Mouse (Mus musculus) lung, embryonic 16.5 days (tissue): Measurements from ENCODE around the gene Vdac1. TPM values are rescaled to one million over a fixed set of nuclear protein-coding genes. Genes with fewer than 3 reads are reported as not detected.
"Not testable (repeated sequence)": the region's sequence is repeated elsewhere in the genome, so short reads cannot be mapped to it uniquely, and the experiment has no call there.

Experiments used
- ATAC-seq: fragments of 200-750 bp; cut with Nextera tagmentation; 2 replicates; pipeline ENCODE4 v1.8.0; 2017; ENCODE audit warnings: low read depth, mild to moderate bottlenecking, moderate library complexity
- H3K27ac ChIP-seq: fragments of 300-500 bp; sonication (generic); 2 replicates; pipeline ENCODE4 v1.5.1; 2014; ENCODE audit warnings: mild to moderate bottlenecking, control low read depth, low read length
- H3K27me3 ChIP-seq: fragments of 300-500 bp; sonication (generic); 2 replicates; pipeline ENCODE4 v1.6.1; 2014; ENCODE audit warnings: low read depth, low read length, mixed read lengths; ENCODE audit not compliant: control insufficient read depth, insufficient read depth
- H3K36me3 ChIP-seq: fragments of 300-500 bp; sonication (generic); 2 replicates; pipeline ENCODE4 v1.6.1; 2014; ENCODE audit warnings: low read length; ENCODE audit not compliant: control insufficient read depth, insufficient read depth
- H3K4me1 ChIP-seq: fragments of 300-500 bp; sonication (generic); replicated peaks from 2 replicates; pipeline ENCODE4 v1.6.1; 2014; ENCODE audit warnings: low read length, mixed read lengths; ENCODE audit not compliant: control insufficient read depth, insufficient read depth
- H3K4me2 ChIP-seq: fragments of 300-500 bp; sonication (generic); 2 replicates; pipeline ENCODE4 v1.6.1; 2014; ENCODE audit warnings: low read depth, low read length, control low read depth
- H3K4me3 ChIP-seq: fragments of 300-500 bp; sonication (generic); 2 replicates; pipeline ENCODE4 v1.5.1; 2014; ENCODE audit warnings: mild to moderate bottlenecking, low read length, control low read depth
- H3K9ac ChIP-seq: fragments of 300-500 bp; sonication (generic); 2 replicates; pipeline ENCODE4 v1.6.1; 2014; ENCODE audit warnings: low read length, control low read depth
- H3K9me3 ChIP-seq: fragments of 300-500 bp; sonication (generic); 2 replicates; pipeline ENCODE4 v1.6.1; 2016; ENCODE audit warnings: low read length; ENCODE audit not compliant: control insufficient read depth
- WGBS: fragments of 180-500 bp; shearing (Covaris S2); extraction: QIAGEN DNeasy Blood & Tissue Kit; methylation state at CpG from one replicate; pipeline ENCODE4 v1.1.7; 2014; 5-methylcytosine and 5-hydroxymethylcytosine counted together
- polyA plus RNA-seq: library from polyadenylated mRNA; unstranded; fragments of >200 nt; fragmentation: Nextera tagmentation; extraction: Ambion mirVana; gene quantifications from 2 replicates; pipeline ENCODE4 v1.2.1, GENCODE M21; 2015

Vdac1 gene
- polyA plus RNA-seq, 1 experiment from 2014 or later, result 264 TPM

GRCm38 (mm10) chr11:52379241-52379640 lies 18.6 kb downstream of the Vdac1 start:
- Histone ChIP-seq H3K27me3 (no peaks in the 10 kb centered on the region), H3K4me3 (no peak overlapping the region), H3K9me3 (no peaks in the 10 kb centered on the region), H3K27ac (no peak overlapping the region), H3K36me3 (peaks cover 37% of the 10 kb centered on the region), H3K9ac (no peak overlapping the region), H3K4me2 (no peak overlapping the region), H3K4me1 (no peaks in the 10 kb centered on the region)
- ATAC-seq, result no peak
- 87% methylated on average over 3 of the region's 3 CpGs for WGBS

GRCm38 (mm10) chr11:52383741-52384140 lies 23.1 kb downstream of the Vdac1 start:
- Histone ChIP-seq H3K27ac (no peak overlapping the region), H3K4me2 (no peak overlapping the region), H3K9ac (no peak overlapping the region), H3K36me3 (peaks cover 51% of the 10 kb centered on the region), H3K4me1 (no peaks in the 10 kb centered on the region), H3K9me3 (no peaks in the 10 kb centered on the region), H3K27me3 (no peaks in the 10 kb centered on the region), H3K4me3 (no peak overlapping the region)
- 93% methylated on average over 14 of the region's 14 CpGs for WGBS
- ATAC-seq, result no peak

- Histone ChIP-seq H3K4me2 (no peak overlapping the region), H3K27ac (no peak overlapping the region)
- 50% methylated on average over 3 of the region's 3 CpGs for WGBS
These were observed 24.0 kb downstream of the Vdac1 start for GRCm38 (mm10) chr11:52384667-52385066.

GRCm38 (mm10) chr11:52386892-52387291 lies 26.2 kb downstream of the Vdac1 start:
- H3K27ac ChIP-seq, result no peak overlapping the region
- H3K27me3 ChIP-seq, result no peaks in the 10 kb centered on the region
- no peak overlapping the region for H3K4me2 ChIP-seq
- ATAC-seq, result no peak
- no peaks in the 10 kb centered on the region for H3K9me3 ChIP-seq
- peaks cover 50% of the 10 kb centered on the region for H3K36me3 ChIP-seq
- no peak overlapping the region for H3K4me3 ChIP-seq
- WGBS, result 78% methylated on average over 3 of the region's 3 CpGs
- H3K9ac ChIP-seq, result no peak overlapping the region
- no peaks in the 10 kb centered on the region for H3K4me1 ChIP-seq

More at GRCm38 (mm10) chr11:52384667-52385066, 24.0 kb downstream of the Vdac1 start:
- H3K4me3 ChIP-seq, result no peak overlapping the region
- no peak for ATAC-seq
- H3K27me3 ChIP-seq, result no peaks in the 10 kb centered on the region
- H3K9me3 ChIP-seq, result no peaks in the 10 kb centered on the region
- H3K9ac ChIP-seq, result no peak overlapping the region
- peaks cover 47% of the 10 kb centered on the region for H3K36me3 ChIP-seq
- H3K4me1 ChIP-seq, result no peaks in the 10 kb centered on the region

GRCm38 (mm10) chr11:52388150-52388549 lies 27.5 kb downstream of the Vdac1 start:
- Histone ChIP-seq H3K4me1 (no peaks in the 10 kb centered on the region), H3K9ac (no peak overlapping the region), H3K9me3 (no peaks in the 10 kb centered on the region), H3K27ac (no peak overlapping the region), H3K27me3 (no peaks in the 10 kb centered on the region), H3K4me3 (no peak overlapping the region), H3K36me3 (peaks cover 52% of the 10 kb centered on the region), H3K4me2 (no peak overlapping the region)
- no peak for ATAC-seq
- WGBS, result 84% methylated on average over 12 of the region's 12 CpGs

- peaks cover 44% of the 10 kb centered on the region for H3K36me3 ChIP-seq
- H3K27me3 ChIP-seq, H3K9me3 ChIP-seq, H3K4me2 ChIP-seq, H3K27ac ChIP-seq, H3K4me1 ChIP-seq, H3K9ac ChIP-seq, H3K4me3 ChIP-seq, ATAC-seq: not testable (repeated sequence)
- whole genome bisulfite sequencing, result 95% methylated on average over 5 of the region's 5 CpGs
These were observed 28.3 kb downstream of the Vdac1 start for GRCm38 (mm10) chr11:52388979-52389378.

- Histone ChIP-seq H3K4me2 (no peak overlapping the region), H3K27ac (no peak overlapping the region), H3K4me3 (no peak overlapping the region), H3K9me3 (no peaks in the 10 kb centered on the region), H3K4me1 (no peaks in the 10 kb centered on the region), H3K9ac (no peak overlapping the region), H3K36me3 (peaks cover 36% of the 10 kb centered on the region), H3K27me3 (no peaks in the 10 kb centered on the region)
- 91% methylated on average over 7 of the region's 7 CpGs for WGBS
- no peak for ATAC-seq
These were observed 29.3 kb downstream of the Vdac1 start for GRCm38 (mm10) chr11:52389933-52390332.

GRCm38 (mm10) chr11:52394494-52394893 lies 33.8 kb downstream of the Vdac1 start:
- Histone ChIP-seq H3K4me3 (no peak overlapping the region), H3K9ac (no peak overlapping the region), H3K27ac (no peak overlapping the region), H3K4me2 (no peak overlapping the region), H3K27me3 (no peaks in the 10 kb centered on the region), H3K4me1 (peaks cover 2% of the 10 kb centered on the region; the same call in 1 of the 2 replicates), H3K36me3 (peaks cover 7% of the 10 kb centered on the region), H3K9me3 (no peaks in the 10 kb centered on the region)
- ATAC-seq, result no peak
- 63% methylated on average over 4 of the region's 4 CpGs for WGBS

- no peak overlapping the region for H3K4me3 ChIP-seq
- H3K4me2 ChIP-seq, result no peak overlapping the region
- H3K9ac ChIP-seq, result no peak overlapping the region
- no peaks in the 10 kb centered on the region for H3K9me3 ChIP-seq
- H3K36me3 ChIP-seq, result 0 out of 2 replicates have a peak, but pooled peaks cover 2% of the 10 kb centered on the region
- no peaks in the 10 kb centered on the region for H3K27me3 ChIP-seq
- H3K4me1 ChIP-seq, result peaks cover 2% of the 10 kb centered on the region; the same call in 1 of the 2 replicates
- no peak overlapping the region for H3K27ac ChIP-seq
- WGBS, result 33% methylated on average over 4 of the region's 4 CpGs
- ATAC-seq, result no peak
These were observed 34.7 kb downstream of the Vdac1 start for GRCm38 (mm10) chr11:52395343-52395742.
